Mouse (Mus musculus): ENCODE measurements around the gene Mapkap1. TPM values are rescaled to one million over a fixed set of nuclear protein-coding genes. Genes with fewer than 3 reads are reported as not detected.

Mapkap1 gene
- total and polyA plus RNA-seq, 3 experiments, result 39.4 to 45.8 (median 40.7) TPM

DNA sequence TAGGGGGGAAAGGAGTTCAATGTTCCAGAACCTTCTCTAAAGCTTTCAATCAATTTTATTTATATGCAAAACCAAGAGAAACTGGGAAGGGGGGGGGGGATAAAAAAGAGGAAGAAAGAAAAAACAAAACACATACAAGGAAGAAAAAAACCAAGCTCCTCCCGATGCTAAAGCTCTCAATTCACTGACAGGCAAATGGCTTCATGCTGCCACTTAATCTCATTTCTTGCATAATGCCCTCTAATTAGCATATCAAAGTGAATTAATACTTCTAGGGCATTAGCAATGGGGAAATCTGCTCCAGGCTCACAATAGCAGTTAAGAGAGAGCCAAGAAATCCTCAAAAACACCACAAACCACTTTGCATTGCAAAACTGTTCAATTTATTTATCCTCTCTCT, 42.9 kb upstream of the Mapkap1 start:
- H3K4me2 ChIP-seq (ENCODE audit: insufficient read depth, low read depth, poor library complexity, severe bottlenecking), result peak overlapping the region; percentile 44; the same call in 1 of the 2 replicates
- dilution Hi-C loops (cut with MboI; ENCODE audit: extremely low pct_ligation_motif_present, extremely low pct_unique_long_range_greater_than_20kb, low sequenced_read_pairs) (no loop called here), in situ Hi-C loops (cut with MboI; ENCODE audit: low pct_ligation_motif_present, low pct_unique_long_range_greater_than_20kb, low sequenced_read_pairs) (no loop called here)
- TF ChIP-seq CTCF (conservative IDR thresholded peaks at IDR 0.05 in 1 of 2, IDR thresholded peaks at IDR 0.05 in 1 of 2; ENCODE audit: low read depth in 2 of 2, low read length in 2 of 2), result no peak
- peak; percentile 50 for TF ChIP-seq ZNF384 (IDR thresholded peaks at IDR 0.05; ENCODE audit: low read depth, low read length)
- H3K4me1 ChIP-seq (ENCODE audit: control insufficient read depth in 1 of 2, insufficient read depth in 2 of 2), result peaks cover 2 to 16% of the 10 kb centered on the region in 2 experiments; a peak in 3 of 4 replicates
- H3K36me3 ChIP-seq (replicated peaks in 1 of 2; ENCODE audit: control insufficient read depth in 1 of 2, insufficient read depth in 1 of 2, low read length in 1 of 2), result no peaks in the 10 kb centered on the region
- no peaks in the 10 kb centered on the region for H3K79me2 ChIP-seq (replicated peaks; ENCODE audit: control insufficient read depth, extremely low read depth, insufficient read depth, poor library complexity, severe bottlenecking)
- no peak overlapping the region for H3K4me3 ChIP-seq (replicated peaks in 1 of 3; ENCODE audit: low read depth in 2 of 3, low read length in 2 of 3, poor library complexity in 1 of 3)
- no peak for DNase-seq (ENCODE audit: extremely low read depth)
- H3K9ac ChIP-seq (ENCODE audit: insufficient read depth, low read depth), result no peak overlapping the region
- no peak overlapping the region for H3K27ac ChIP-seq (ENCODE audit: insufficient read depth, low read depth)
- no peaks in the 10 kb centered on the region for H3K9me3 ChIP-seq (replicated peaks; ENCODE audit: low read length)
- H3K27me3 ChIP-seq (replicated peaks), result no peaks in the 10 kb centered on the region

DNA sequence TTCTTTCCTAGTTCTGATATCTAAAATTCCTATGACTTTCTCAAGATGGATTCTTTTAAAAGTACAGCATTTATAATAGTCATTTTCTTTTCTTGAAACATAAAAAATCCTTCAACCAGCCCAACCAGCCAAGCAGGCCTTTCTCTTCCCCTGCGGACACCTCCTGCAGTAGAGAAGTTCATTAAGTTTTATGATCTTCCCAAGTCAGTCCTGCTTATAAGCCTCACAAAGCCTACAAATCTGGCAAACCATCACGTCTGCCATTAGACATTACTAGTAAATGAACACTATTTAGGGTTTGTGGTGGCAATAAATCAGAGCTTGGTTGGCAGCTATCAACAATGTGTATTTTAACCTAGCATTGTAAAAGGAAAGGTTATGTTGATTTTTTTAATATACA, 39.5 kb upstream of the Mapkap1 start:
- no peaks in the 10 kb centered on the region for H3K9me3 ChIP-seq (replicated peaks; ENCODE audit: low read length)
- dilution Hi-C loops (cut with MboI; ENCODE audit: extremely low pct_ligation_motif_present, extremely low pct_unique_long_range_greater_than_20kb, low sequenced_read_pairs), result no loop called here

DNA sequence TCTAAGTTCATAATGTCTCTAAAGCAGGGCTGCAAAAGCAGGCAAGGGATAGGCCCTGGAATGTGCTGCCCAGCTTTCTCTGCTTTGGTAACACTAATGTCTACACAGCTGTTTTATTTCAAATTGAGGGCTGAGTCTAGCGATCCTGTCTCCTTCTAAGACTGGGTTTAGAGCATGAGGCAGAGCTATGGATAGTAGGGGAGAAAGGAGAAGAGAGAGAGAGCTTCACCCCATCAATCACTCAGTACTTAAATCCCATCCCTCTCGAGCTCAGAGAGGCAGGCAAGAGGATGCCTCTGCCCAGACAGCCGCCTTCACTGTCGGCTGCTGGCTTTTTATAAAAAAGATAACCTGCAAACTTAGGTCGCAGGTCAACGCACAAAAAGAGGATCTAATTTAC, 38.2 kb upstream of the Mapkap1 start:
- Histone ChIP-seq H3K27me3 (replicated peaks) (peaks cover 3% of the 10 kb centered on the region), H3K79me2 (replicated peaks; ENCODE audit: control insufficient read depth, extremely low read depth, insufficient read depth, poor library complexity, severe bottlenecking) (no peaks in the 10 kb centered on the region), H3K4me1 (ENCODE audit: control insufficient read depth in 1 of 2, insufficient read depth in 2 of 2) (peaks cover 5 to 15% of the 10 kb centered on the region in 2 experiments), H3K9ac (ENCODE audit: insufficient read depth, low read depth) (no peak overlapping the region), H3K9me3 (replicated peaks; ENCODE audit: low read length) (no peaks in the 10 kb centered on the region), H3K27ac (ENCODE audit: insufficient read depth, low read depth) (no peak overlapping the region), H3K4me2 (ENCODE audit: insufficient read depth, low read depth, poor library complexity, severe bottlenecking) (no peak overlapping the region; the same call in 1 of the 2 replicates), H3K4me3 (replicated peaks in 1 of 3; ENCODE audit: low read depth in 2 of 3, low read length in 2 of 3, poor library complexity in 1 of 3) (no peak overlapping the region), H3K36me3 (replicated peaks in 1 of 2; ENCODE audit: control insufficient read depth in 1 of 2, insufficient read depth in 1 of 2, low read length in 1 of 2) (no peaks in the 10 kb centered on the region)
- TF ChIP-seq KAT2A (IDR thresholded peaks at IDR 0.05; ENCODE audit: insufficient replicate concordance, low read length) (no peak), IRF4 (IDR thresholded peaks at IDR 0.05; ENCODE audit: low read depth, low read length) (no peak), CTCF (conservative IDR thresholded peaks at IDR 0.05 in 1 of 2, IDR thresholded peaks at IDR 0.05 in 1 of 2; ENCODE audit: low read depth in 2 of 2, low read length in 2 of 2) (no peak), RAD21 (IDR thresholded peaks at IDR 0.05; ENCODE audit: low read depth, low read length) (no peak)
- in situ Hi-C loops (cut with MboI; ENCODE audit: low pct_ligation_motif_present, low pct_unique_long_range_greater_than_20kb, low sequenced_read_pairs) (no loop called here), dilution Hi-C loops (cut with MboI; ENCODE audit: extremely low pct_ligation_motif_present, extremely low pct_unique_long_range_greater_than_20kb, low sequenced_read_pairs) (no loop called here)
- DNase-seq (ENCODE audit: extremely low read depth), result no peak

More for the DNA sequence above, 39.5 kb upstream of the Mapkap1 start:
- Histone ChIP-seq H3K36me3 (replicated peaks in 1 of 2; ENCODE audit: control insufficient read depth in 1 of 2, insufficient read depth in 1 of 2, low read length in 1 of 2) (no peaks in the 10 kb centered on the region), H3K4me2 (ENCODE audit: insufficient read depth, low read depth, poor library complexity, severe bottlenecking) (no peak overlapping the region), H3K27me3 (replicated peaks) (no peaks in the 10 kb centered on the region), H3K4me3 (replicated peaks in 1 of 3; ENCODE audit: low read depth in 2 of 3, low read length in 2 of 3, poor library complexity in 1 of 3) (no peak overlapping the region), H3K4me1 (ENCODE audit: control insufficient read depth in 1 of 2, insufficient read depth in 2 of 2) (peaks cover 0 to 10% of the 10 kb centered on the region in 2 experiments; a peak in 2 of 4 replicates), H3K27ac (ENCODE audit: insufficient read depth, low read depth) (no peak overlapping the region), H3K9ac (ENCODE audit: insufficient read depth, low read depth) (no peak overlapping the region), H3K79me2 (replicated peaks; ENCODE audit: control insufficient read depth, extremely low read depth, insufficient read depth, poor library complexity, severe bottlenecking) (no peaks in the 10 kb centered on the region)
- TF ChIP-seq NRF1 (IDR thresholded peaks at IDR 0.05; ENCODE audit: low read depth, low read length) (no peak), E2F4 (IDR thresholded peaks at IDR 0.05; ENCODE audit: insufficient replicate concordance, low read depth, low read length) (no peak)
- in situ Hi-C loops (cut with MboI; ENCODE audit: low pct_ligation_motif_present, low pct_unique_long_range_greater_than_20kb, low sequenced_read_pairs), result no loop called here
- DNase-seq (ENCODE audit: extremely low read depth), result no peak

Measured in CH12.LX (cell line).